Mouse (Mus musculus) kidney, adult 2 months (tissue): ENCODE results near the gene Gabrb2.

Source experiments
- CTCF ChIP-seq: fragments of 200-500 bp; conservative IDR thresholded peaks from 2 replicates; pipeline ENCODE4 v1.5.1; 2011; ENCODE audit warnings: low read depth, mild to moderate bottlenecking, control low read depth, low read length, moderate library complexity, mixed read lengths; ENCODE audit not compliant: insufficient read depth, insufficient read length
- POLR2A ChIP-seq: fragments of 200-500 bp; IDR thresholded peaks from one replicate; pipeline ENCODE4 v1.6.1; 2011; ENCODE audit warnings: low read depth, low read length, control low read depth

GRCm38 (mm10) chr11:42532577-42532976, 113.0 kb downstream of the Gabrb2 start:
- TF ChIP-seq CTCF (no peak), POLR2A (no peak)
